Mouse (Mus musculus): ENCODE results near the gene Il22ra2.

- TF ChIP-seq SMC3 (IDR thresholded peaks at IDR 0.05; ENCODE audit: low read depth, low read length): no peak
- no peak for TF ChIP-seq POLR2A (IDR thresholded peaks at IDR 0.05; ENCODE audit: control insufficient read depth in 1 of 2, insufficient read depth in 1 of 2, low read depth in 1 of 2, low read length in 2 of 2, poor library complexity in 1 of 2)
- TF ChIP-seq MXI1 (IDR thresholded peaks at IDR 0.05; ENCODE audit: low read depth, low read length): no peak
These were observed 29.2 kb upstream of the Il22ra2 start for GRCm38 (mm10) chr10:19592556-19592955.

All from MEL (cell line).